11 mouse cellular contexts compared by ENCODE assay signal in the genomic region with DNA sequence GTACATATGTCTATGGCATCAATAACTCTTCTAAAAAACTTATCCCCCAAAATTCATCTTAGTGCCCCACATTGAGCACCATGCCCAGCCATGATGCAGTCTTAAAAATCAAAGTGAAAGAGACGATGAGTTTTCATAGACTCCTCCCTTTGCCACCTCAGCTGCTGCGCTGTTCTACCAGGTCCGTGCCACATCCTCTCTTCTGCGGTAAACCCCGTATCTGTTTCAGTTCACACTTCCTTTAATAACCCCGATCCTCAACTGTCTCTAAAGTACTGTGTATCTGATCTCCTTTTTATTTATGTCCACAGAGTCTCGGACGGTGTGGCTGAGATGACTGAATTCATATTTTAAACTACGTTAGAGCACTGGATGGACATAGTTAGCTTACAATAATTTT. TPM values are rescaled to one million over a fixed set of nuclear protein-coding genes. Genes with fewer than 3 reads are reported as not detected.
DNase-seq lines count a peak whose midpoint lies in the region; ATAC-seq and TF ChIP-seq lines count a peak whose summit lies in the region.
"Had no signal": no experiment of that assay in that cellular context is flagged by ENCODE, and none has a peak within 500 bp of the region (broad histone marks: within the 10 kb centered on the region; RNA-seq: fewer than 3 reads in every experiment).

No protein-coding gene starts in this region.

- ATAC-seq in CD4-positive, CD25-positive, alpha-beta regulatory T cell, adult 4 months: peak; percentile 85
- no peak for ATAC-seq in liver, embryonic 11.5 days (replicated peaks; ENCODE audit: low FRiP score)
- ATAC-seq in neutrophil, adult 5-6 weeks (ENCODE audit: extremely low read depth, insufficient number of reproducible peaks, low FRiP score, poor library complexity, severe bottlenecking): peak; percentile 82
- no peak for ATAC-seq in forebrain, postnatal 0 days

- H3K4me1 ChIP-seq in liver, embryonic 11.5 days (replicated peaks; ENCODE audit: control insufficient read depth, insufficient read depth, low read length): no peaks in the 10 kb centered on the region
- no peaks in the 10 kb centered on the region for H3K4me1 ChIP-seq in forebrain, postnatal 0 days (ENCODE audit: insufficient read depth)

- no peaks in the 10 kb centered on the region for H3K36me3 ChIP-seq in liver, embryonic 11.5 days (ENCODE audit: control insufficient read depth, insufficient read depth, low read length)
- H3K36me3 ChIP-seq in forebrain, postnatal 0 days (ENCODE audit: insufficient read depth): no peaks in the 10 kb centered on the region

- H3K27ac ChIP-seq in liver, embryonic 11.5 days (ENCODE audit: low read depth, low read length): no peak overlapping the region
- H3K27ac ChIP-seq in forebrain, postnatal 0 days (ENCODE audit: low read depth, low read length): no peak overlapping the region
- H3K27ac ChIP-seq: heart, adult 2 months; stomach, postnatal 0 days had no signal

- 30% methylated on average over 9 of the region's 9 CpGs for WGBS in liver, embryonic 11.5 days
- WGBS in forebrain, postnatal 0 days: 75% methylated on average over 9 of the region's 9 CpGs

- TF ChIP-seq CTCF in forebrain, postnatal 0 days (IDR thresholded peaks at IDR 0.05; ENCODE audit: low read depth): no peak

- H3K4me3 ChIP-seq in liver, embryonic 11.5 days (ENCODE audit: low read depth, low read length): no peak overlapping the region
- H3K4me3 ChIP-seq in forebrain, postnatal 0 days (ENCODE audit: low read depth, low read length): no peak overlapping the region
- H3K4me3 ChIP-seq: heart, adult 2 months had no signal

- no peak overlapping the region for H3K9ac ChIP-seq in liver, embryonic 11.5 days (ENCODE audit: low read depth, low read length)
- H3K9ac ChIP-seq in forebrain, postnatal 0 days: no peak overlapping the region
- H3K9ac ChIP-seq: lung, embryonic 14.5 days had no signal

- no peaks in the 10 kb centered on the region for H3K9me3 ChIP-seq in liver, embryonic 11.5 days (ENCODE audit: control insufficient read depth, low read length)
- H3K9me3 ChIP-seq in forebrain, postnatal 0 days (ENCODE audit: low read length): no peaks in the 10 kb centered on the region

- no peaks in the 10 kb centered on the region for H3K27me3 ChIP-seq in liver, embryonic 11.5 days (replicated peaks; ENCODE audit: control insufficient read depth, insufficient read depth, low read length)
- no peaks in the 10 kb centered on the region for H3K27me3 ChIP-seq in forebrain, postnatal 0 days (ENCODE audit: insufficient read depth, low read length)

- peak; percentile 98 for DNase-seq in 416B (ENCODE audit: low read depth)
- DNase-seq in liver, embryonic 11.5 days (ENCODE audit: low spot score): no peak
- no peak for DNase-seq in retina, postnatal 1 day
- DNase-seq in cerebellum, postnatal 10 days: no peak
- no peak for DNase-seq in forebrain, postnatal 0 days
- DNase-seq: lung, embryonic 14.5 days had no signal

- peak overlapping the region; percentile 36 for H3K4me2 ChIP-seq in liver, embryonic 11.5 days
- H3K4me2 ChIP-seq in forebrain, postnatal 0 days (ENCODE audit: low read depth): no peak overlapping the region
- H3K4me2 ChIP-seq: lung, embryonic 14.5 days had no signal

RNA-seq across cellular contexts. Expression of a gene that starts 14.7 kb away (rescaled TPM):
- not detected for polyA plus RNA-seq in CD4-positive, CD25-positive, alpha-beta regulatory T cell, adult 4 months (2017; shearing (Covaris generic))
- not detected in 2 replicates for polyA plus RNA-seq in liver, embryonic 11.5 days (2014; fragmentation: Nextera tagmentation; extraction: Ambion mirVana)
- total RNA-seq in neutrophil, adult 5-6 weeks (2017): not detected in 2 replicates
- total RNA-seq in forebrain, postnatal 0 days (2014; rRNA removed): not detected in 2 replicates
- not detected in 2 replicates for polyA plus RNA-seq in forebrain, postnatal 0 days (2015; fragmentation: Nextera tagmentation; extraction: Ambion mirVana)
- total RNA-seq: heart, adult 2 months had no signal
- polyA plus RNA-seq: heart, adult 2 months; large intestine, adult 2 months; lung, embryonic 14.5 days; stomach, postnatal 0 days had no signal

RNA-seq across cellular contexts. Expression of a gene that starts 15.4 kb away (rescaled TPM):
- polyA plus RNA-seq in CD4-positive, CD25-positive, alpha-beta regulatory T cell, adult 4 months (2017; shearing (Covaris generic)): not detected
- polyA plus RNA-seq in liver, embryonic 11.5 days (2014; fragmentation: Nextera tagmentation; extraction: Ambion mirVana): not detected in 2 replicates
- not detected in 2 replicates for total RNA-seq in neutrophil, adult 5-6 weeks (2017)
- not detected in 2 replicates for total RNA-seq in forebrain, postnatal 0 days (2014; rRNA removed)
- not detected in 2 replicates for polyA plus RNA-seq in forebrain, postnatal 0 days (2015; fragmentation: Nextera tagmentation; extraction: Ambion mirVana)
- total RNA-seq: heart, adult 2 months had no signal
- polyA plus RNA-seq: heart, adult 2 months; large intestine, adult 2 months; lung, embryonic 14.5 days had no signal

RNA-seq across cellular contexts. Expression of a gene that starts 22.9 kb away (rescaled TPM):
- polyA plus RNA-seq in CD4-positive, CD25-positive, alpha-beta regulatory T cell, adult 4 months (2017; shearing (Covaris generic)): not detected
- not detected in 2 replicates for polyA plus RNA-seq in liver, embryonic 11.5 days (2014; fragmentation: Nextera tagmentation; extraction: Ambion mirVana)
- not detected in 2 replicates for total RNA-seq in neutrophil, adult 5-6 weeks (2017)
- not detected in 2 replicates for total RNA-seq in forebrain, postnatal 0 days (2014; rRNA removed)
- not detected in 2 replicates for polyA plus RNA-seq in forebrain, postnatal 0 days (2015; fragmentation: Nextera tagmentation; extraction: Ambion mirVana)
- total RNA-seq: heart, adult 2 months had no signal
- polyA plus RNA-seq: heart, adult 2 months; large intestine, adult 2 months; lung, embryonic 14.5 days; stomach, postnatal 0 days had no signal

RNA-seq across cellular contexts. Expression of a gene that starts 29.3 kb away (rescaled TPM):
- polyA plus RNA-seq in CD4-positive, CD25-positive, alpha-beta regulatory T cell, adult 4 months (2017; shearing (Covaris generic)): not detected
- polyA plus RNA-seq in liver, embryonic 11.5 days (2014; fragmentation: Nextera tagmentation; extraction: Ambion mirVana): not detected in 2 replicates
- total RNA-seq in neutrophil, adult 5-6 weeks (2017): not detected in 2 replicates
- total RNA-seq in forebrain, postnatal 0 days (2014; rRNA removed): not detected in 2 replicates
- not detected in 2 replicates for polyA plus RNA-seq in forebrain, postnatal 0 days (2015; fragmentation: Nextera tagmentation; extraction: Ambion mirVana)
- total RNA-seq: heart, adult 2 months had no signal
- polyA plus RNA-seq: heart, adult 2 months; large intestine, adult 2 months; lung, embryonic 14.5 days; stomach, postnatal 0 days had no signal

RNA-seq across cellular contexts. Expression of a gene that starts 37.4 kb away (rescaled TPM):
- not detected for polyA plus RNA-seq in CD4-positive, CD25-positive, alpha-beta regulatory T cell, adult 4 months (2017; shearing (Covaris generic))
- polyA plus RNA-seq in liver, embryonic 11.5 days (2014; fragmentation: Nextera tagmentation; extraction: Ambion mirVana): not detected in 2 replicates
- not detected in 2 replicates for total RNA-seq in neutrophil, adult 5-6 weeks (2017)
- total RNA-seq in forebrain, postnatal 0 days (2014; rRNA removed): not detected in 2 replicates
- polyA plus RNA-seq in forebrain, postnatal 0 days (2015; fragmentation: Nextera tagmentation; extraction: Ambion mirVana): not detected in 2 replicates
- total RNA-seq: heart, adult 2 months had no signal
- polyA plus RNA-seq: heart, adult 2 months; large intestine, adult 2 months; lung, embryonic 14.5 days; stomach, postnatal 0 days had no signal

Comparison
In these comparisons a context has a peak if more than half of its experiments do, and no peak if none do; other contexts are left out.
1. ATAC-seq: peak in CD4-positive, CD25-positive, alpha-beta regulatory T cell, adult 4 months (single experiment) and neutrophil, adult 5-6 weeks (single experiment); none in liver, embryonic 11.5 days (single experiment) and forebrain, postnatal 0 days (single experiment).